Mouse (Mus musculus): ENCODE measurements around the gene Tmem170. TPM values are rescaled to one million over a fixed set of nuclear protein-coding genes. Genes with fewer than 3 reads are reported as not detected.

Gene Tmem170
- polyA plus RNA-seq, 1 experiment from 2014 or later: 7.7 TPM

DNA sequence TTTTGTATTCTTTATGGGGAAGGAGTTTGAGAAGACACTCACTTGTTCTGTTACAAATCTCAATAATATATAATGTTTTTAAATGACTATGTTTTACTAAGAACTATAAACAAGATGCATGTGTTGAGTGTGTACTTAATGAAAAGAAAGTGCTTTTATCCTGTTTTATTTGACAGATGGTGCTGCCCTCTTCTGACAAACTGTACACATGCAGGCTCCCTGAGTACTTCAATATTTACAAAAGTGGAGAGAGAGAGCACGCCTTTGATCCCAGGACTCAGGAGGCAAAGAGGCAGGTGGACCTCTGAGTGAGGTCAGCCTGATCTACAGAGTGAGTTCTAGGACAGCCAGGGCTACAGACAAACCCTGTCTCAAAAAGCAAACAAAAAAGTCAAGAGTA is 41.0 kb downstream of the Tmem170 start:
- DNase-seq (ENCODE audit: low spot score): no peak
- H3K4me2 ChIP-seq (ENCODE audit: low read depth, severe bottlenecking): no peak overlapping the region
- WGBS: 72% methylated on average over 1 of the region's 1 CpGs

DNA sequence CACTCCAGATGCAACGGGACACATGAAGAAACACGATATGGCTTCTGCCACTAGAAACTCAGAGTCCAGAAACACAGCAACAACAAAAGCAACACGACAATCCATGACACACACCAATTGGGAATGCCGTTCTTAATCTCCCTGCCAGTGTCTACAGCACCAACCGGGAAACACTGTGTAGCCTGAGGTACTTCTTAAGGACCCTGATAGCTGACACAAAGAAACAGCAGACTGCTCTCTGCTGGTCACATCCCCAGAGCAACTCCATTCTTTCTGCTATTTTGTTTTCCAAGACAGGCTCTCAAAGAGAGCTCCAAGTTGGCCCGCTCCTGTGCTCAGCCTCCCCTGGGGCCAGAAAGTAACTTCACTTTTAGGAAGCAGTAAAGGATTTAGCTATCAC is 42.5 kb downstream of the Tmem170 start:
- ATAC-seq (ENCODE audit: insufficient number of reproducible peaks, low FRiP score, low TSS enrichment, low read depth) (no peak), DNase-seq (ENCODE audit: low spot score) (no peak)
- Histone ChIP-seq H3K4me3 (ENCODE audit: low read depth, low read length) (no peak overlapping the region), H3K36me3 (ENCODE audit: control insufficient read depth, insufficient read depth, low read length) (peaks cover 9% of the 10 kb centered on the region; the same call in 1 of the 2 replicates), H3K27me3 (ENCODE audit: control insufficient read depth, insufficient read depth, low read length) (no peaks in the 10 kb centered on the region), H3K9me3 (ENCODE audit: control insufficient read depth, low read length) (no peaks in the 10 kb centered on the region), H3K4me2 (ENCODE audit: low read depth, severe bottlenecking) (no peak overlapping the region), H3K27ac (replicated peaks; ENCODE audit: low read depth, low read length) (no peak overlapping the region), H3K4me1 (ENCODE audit: control insufficient read depth, insufficient read depth, low read length) (no peaks in the 10 kb centered on the region), H3K9ac (ENCODE audit: low read length) (no peak overlapping the region)
- WGBS: 72% methylated on average over 6 of the region's 6 CpGs

More for the DNA sequence above, 41.0 kb downstream of the Tmem170 start:
- ATAC-seq (ENCODE audit: insufficient number of reproducible peaks, low FRiP score, low TSS enrichment, low read depth): no peak
- Histone ChIP-seq H3K9me3 (ENCODE audit: control insufficient read depth, low read length) (no peaks in the 10 kb centered on the region), H3K4me3 (ENCODE audit: low read depth, low read length) (no peak overlapping the region), H3K36me3 (ENCODE audit: control insufficient read depth, insufficient read depth, low read length) (peaks cover 6% of the 10 kb centered on the region; the same call in 1 of the 2 replicates), H3K27ac (replicated peaks; ENCODE audit: low read depth, low read length) (no peak overlapping the region), H3K4me1 (ENCODE audit: control insufficient read depth, insufficient read depth, low read length) (no peaks in the 10 kb centered on the region), H3K9ac (ENCODE audit: low read length) (no peak overlapping the region), H3K27me3 (ENCODE audit: control insufficient read depth, insufficient read depth, low read length) (no peaks in the 10 kb centered on the region)

DNA sequence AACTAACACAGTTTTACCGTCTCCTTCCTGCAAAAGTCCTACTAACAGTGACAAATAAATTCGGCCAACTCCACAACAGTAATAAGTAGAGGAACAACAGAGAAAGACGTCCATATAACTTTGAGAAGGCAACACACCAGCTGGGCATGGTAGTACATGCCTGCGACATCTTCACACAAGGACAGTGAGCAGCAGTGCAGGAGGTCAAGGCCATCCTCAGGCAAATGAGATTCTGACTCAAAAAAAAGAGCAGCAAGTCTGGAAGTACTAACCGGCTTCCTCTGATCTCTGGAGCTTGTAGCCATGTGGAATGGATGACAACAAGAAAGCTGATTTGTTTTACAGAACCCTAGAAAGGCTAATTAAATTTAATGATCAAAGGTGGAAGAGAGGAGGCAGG is 43.6 kb downstream of the Tmem170 start:
- DNase-seq (ENCODE audit: low spot score) (no peak), ATAC-seq (ENCODE audit: insufficient number of reproducible peaks, low FRiP score, low TSS enrichment, low read depth) (no peak)
- Histone ChIP-seq H3K27ac (replicated peaks; ENCODE audit: low read depth, low read length) (no peak overlapping the region), H3K27me3 (ENCODE audit: control insufficient read depth, insufficient read depth, low read length) (no peaks in the 10 kb centered on the region), H3K4me1 (ENCODE audit: control insufficient read depth, insufficient read depth, low read length) (no peaks in the 10 kb centered on the region), H3K4me2 (ENCODE audit: low read depth, severe bottlenecking) (no peak overlapping the region), H3K9ac (ENCODE audit: low read length) (no peak overlapping the region), H3K36me3 (ENCODE audit: control insufficient read depth, insufficient read depth, low read length) (peaks cover 5% of the 10 kb centered on the region; the same call in 1 of the 2 replicates), H3K4me3 (ENCODE audit: low read depth, low read length) (no peak overlapping the region), H3K9me3 (ENCODE audit: control insufficient read depth, low read length) (no peaks in the 10 kb centered on the region)
- 52% methylated on average over 5 of the region's 5 CpGs for WGBS

DNA sequence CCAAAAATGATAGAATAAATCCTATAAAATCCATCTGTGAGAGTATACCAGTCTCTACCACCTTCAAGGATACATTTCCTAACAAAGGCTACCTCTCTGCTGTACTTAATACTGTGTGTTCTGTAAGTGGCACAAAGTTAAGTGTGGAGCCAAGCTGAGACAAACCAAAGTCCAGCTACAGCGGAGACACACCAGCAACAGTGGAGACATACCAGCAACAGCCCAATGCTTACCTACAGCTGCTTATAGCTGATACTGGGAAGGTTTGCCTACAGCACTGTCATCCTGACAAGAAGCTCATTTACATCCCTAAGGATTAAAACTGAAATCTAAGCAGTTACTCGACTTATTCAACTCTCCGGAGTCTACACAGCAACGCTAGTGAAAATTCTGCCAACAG is 44.6 kb downstream of the Tmem170 start:
- Histone ChIP-seq H3K9ac (ENCODE audit: low read length) (no peak overlapping the region), H3K4me1 (ENCODE audit: control insufficient read depth, insufficient read depth, low read length) (no peaks in the 10 kb centered on the region), H3K4me2 (ENCODE audit: low read depth, severe bottlenecking) (no peak overlapping the region), H3K9me3 (ENCODE audit: control insufficient read depth, low read length) (no peaks in the 10 kb centered on the region), H3K4me3 (ENCODE audit: low read depth, low read length) (no peak overlapping the region), H3K36me3 (ENCODE audit: control insufficient read depth, insufficient read depth, low read length) (peaks cover 5% of the 10 kb centered on the region; the same call in 1 of the 2 replicates), H3K27me3 (ENCODE audit: control insufficient read depth, insufficient read depth, low read length) (no peaks in the 10 kb centered on the region), H3K27ac (replicated peaks; ENCODE audit: low read depth, low read length) (no peak overlapping the region)
- DNase-seq (ENCODE audit: low spot score): no peak
- ATAC-seq (ENCODE audit: insufficient number of reproducible peaks, low FRiP score, low TSS enrichment, low read depth): no peak
- 84% methylated on average over 4 of the region's 4 CpGs for WGBS

DNA sequence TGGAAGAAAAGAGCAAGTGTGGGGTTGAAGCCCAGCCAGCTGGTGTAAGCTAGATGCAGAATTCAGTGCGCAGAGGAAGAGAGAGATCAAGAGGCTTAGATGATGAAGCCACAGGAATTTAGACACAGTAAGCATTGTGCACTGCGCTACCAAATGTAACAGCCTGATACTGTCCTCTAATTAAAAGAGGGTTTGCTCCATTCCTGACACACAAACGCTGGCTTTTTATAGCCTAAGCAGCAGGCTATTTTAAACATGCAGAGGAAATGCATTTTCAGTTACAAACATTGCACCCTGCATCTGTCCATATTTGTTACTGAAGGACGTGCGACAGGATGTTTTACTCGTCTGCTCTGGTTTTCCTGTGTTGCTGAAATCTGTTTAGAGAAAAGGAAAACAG is 48.0 kb downstream of the Tmem170 start:
- no peak overlapping the region for H3K4me3 ChIP-seq (ENCODE audit: low read depth, low read length)
- H3K27me3 ChIP-seq (ENCODE audit: control insufficient read depth, insufficient read depth, low read length): no peaks in the 10 kb centered on the region
- H3K9me3 ChIP-seq (ENCODE audit: control insufficient read depth, low read length): no peaks in the 10 kb centered on the region
- no peak for ATAC-seq (ENCODE audit: insufficient number of reproducible peaks, low FRiP score, low TSS enrichment, low read depth)
- no peak overlapping the region for H3K4me2 ChIP-seq (ENCODE audit: low read depth, severe bottlenecking)
- no peak overlapping the region for H3K9ac ChIP-seq (ENCODE audit: low read length)
- peaks cover 9% of the 10 kb centered on the region; the same call in 1 of the 2 replicates for H3K36me3 ChIP-seq (ENCODE audit: control insufficient read depth, insufficient read depth, low read length)
- H3K4me1 ChIP-seq (ENCODE audit: control insufficient read depth, insufficient read depth, low read length): no peaks in the 10 kb centered on the region
- no peak for DNase-seq (ENCODE audit: low spot score)
- H3K27ac ChIP-seq (replicated peaks; ENCODE audit: low read depth, low read length): no peak overlapping the region
- WGBS: 80% methylated on average over 6 of the region's 6 CpGs

DNA sequence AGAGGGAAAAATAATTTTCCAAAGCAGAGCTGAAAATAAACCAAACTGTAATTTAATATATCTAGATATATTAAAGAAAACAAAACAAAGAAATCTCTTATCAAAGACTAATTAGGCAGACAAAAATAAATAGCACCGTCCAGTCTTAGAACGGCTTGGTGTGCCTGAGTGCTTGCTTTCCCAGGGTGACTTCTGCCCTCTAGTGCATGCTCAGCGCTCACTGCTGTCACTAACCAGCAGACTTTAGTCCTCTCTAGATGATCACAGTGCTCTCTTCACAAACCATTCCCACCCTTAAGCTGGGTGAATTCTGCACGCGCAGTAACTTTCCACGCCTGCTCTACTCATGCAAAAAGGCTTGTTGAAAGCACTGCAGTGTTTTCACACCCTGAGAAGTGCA is 51.3 kb downstream of the Tmem170 start:
- no peak overlapping the region for H3K27ac ChIP-seq (replicated peaks; ENCODE audit: low read depth, low read length)
- H3K27me3 ChIP-seq (ENCODE audit: control insufficient read depth, insufficient read depth, low read length): no peaks in the 10 kb centered on the region
- no peaks in the 10 kb centered on the region for H3K4me1 ChIP-seq (ENCODE audit: control insufficient read depth, insufficient read depth, low read length)
- DNase-seq (ENCODE audit: low spot score) (no peak), ATAC-seq (ENCODE audit: insufficient number of reproducible peaks, low FRiP score, low TSS enrichment, low read depth) (no peak)
- H3K36me3 ChIP-seq (ENCODE audit: control insufficient read depth, insufficient read depth, low read length): peaks cover 11% of the 10 kb centered on the region
- 86% methylated on average over 6 of the region's 6 CpGs for WGBS
- no peaks in the 10 kb centered on the region for H3K9me3 ChIP-seq (ENCODE audit: control insufficient read depth, low read length)
- H3K4me2 ChIP-seq (ENCODE audit: low read depth, severe bottlenecking): no peak overlapping the region
- no peak overlapping the region for H3K4me3 ChIP-seq (ENCODE audit: low read depth, low read length)
- H3K9ac ChIP-seq (ENCODE audit: low read length): no peak overlapping the region

DNA sequence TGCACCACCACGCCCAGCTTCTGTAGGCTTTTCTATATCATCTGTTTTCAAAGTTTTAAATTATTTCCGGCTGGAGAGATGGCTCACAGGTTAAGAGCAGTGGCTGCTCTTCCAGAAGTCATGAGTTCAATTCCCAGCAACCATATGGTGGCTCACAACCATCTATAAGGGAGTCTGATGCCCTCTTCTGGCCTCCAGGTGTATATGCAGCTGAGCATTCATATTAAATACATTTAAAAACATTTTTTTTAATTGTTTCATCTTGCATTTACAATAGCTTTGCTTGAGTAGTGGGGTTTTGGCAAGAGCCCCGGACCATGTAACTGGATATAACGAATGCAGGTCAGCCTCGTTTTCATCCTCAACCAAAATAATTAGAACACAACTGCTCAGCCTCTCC is 52.2 kb downstream of the Tmem170 start:
- Histone ChIP-seq H3K4me2 (ENCODE audit: low read depth, severe bottlenecking) (no peak overlapping the region), H3K4me3 (ENCODE audit: low read depth, low read length) (no peak overlapping the region), H3K27me3 (ENCODE audit: control insufficient read depth, insufficient read depth, low read length) (no peaks in the 10 kb centered on the region), H3K9ac (ENCODE audit: low read length) (no peak overlapping the region), H3K9me3 (ENCODE audit: control insufficient read depth, low read length) (no peaks in the 10 kb centered on the region), H3K27ac (replicated peaks; ENCODE audit: low read depth, low read length) (no peak overlapping the region), H3K4me1 (ENCODE audit: control insufficient read depth, insufficient read depth, low read length) (no peaks in the 10 kb centered on the region), H3K36me3 (ENCODE audit: control insufficient read depth, insufficient read depth, low read length) (peaks cover 13% of the 10 kb centered on the region)
- no peak for DNase-seq (ENCODE audit: low spot score)
- WGBS: 95% methylated on average over 5 of the region's 5 CpGs
- no peak for ATAC-seq (ENCODE audit: insufficient number of reproducible peaks, low FRiP score, low TSS enrichment, low read depth)

DNA sequence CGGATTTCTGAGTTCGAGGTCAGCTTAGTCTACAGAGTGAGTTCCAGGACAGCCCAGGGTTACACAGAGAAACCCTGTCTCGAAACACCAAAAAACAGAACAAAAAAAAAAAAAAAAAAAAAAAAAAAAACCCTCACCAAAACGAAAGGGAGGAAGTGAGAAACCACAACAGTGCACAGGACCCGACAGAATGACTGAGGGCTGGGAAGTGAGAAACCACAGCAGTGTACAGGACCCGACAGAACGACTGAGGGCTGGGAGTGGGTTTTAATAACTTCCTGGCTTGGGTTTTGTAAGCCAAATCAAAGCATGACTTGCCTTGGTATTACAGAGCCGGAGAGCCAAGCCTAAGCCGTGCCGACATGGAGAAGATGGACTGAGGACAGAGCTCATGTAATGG is 55.4 kb downstream of the Tmem170 start:
- H3K4me3 ChIP-seq (ENCODE audit: low read depth, low read length): no peak overlapping the region
- no peaks in the 10 kb centered on the region for H3K9me3 ChIP-seq (ENCODE audit: control insufficient read depth, low read length)
- no peak overlapping the region for H3K9ac ChIP-seq (ENCODE audit: low read length)
- DNase-seq (ENCODE audit: low spot score) (no peak), ATAC-seq (ENCODE audit: insufficient number of reproducible peaks, low FRiP score, low TSS enrichment, low read depth) (no peak)
- WGBS: 89% methylated on average over 10 of the region's 10 CpGs
- H3K27ac ChIP-seq (replicated peaks; ENCODE audit: low read depth, low read length): no peak overlapping the region
- H3K27me3 ChIP-seq (ENCODE audit: control insufficient read depth, insufficient read depth, low read length): no peaks in the 10 kb centered on the region
- H3K4me2 ChIP-seq (ENCODE audit: low read depth, severe bottlenecking): no peak overlapping the region
- no peaks in the 10 kb centered on the region for H3K4me1 ChIP-seq (ENCODE audit: control insufficient read depth, insufficient read depth, low read length)
- peaks cover 10% of the 10 kb centered on the region for H3K36me3 ChIP-seq (ENCODE audit: control insufficient read depth, insufficient read depth, low read length)

DNA sequence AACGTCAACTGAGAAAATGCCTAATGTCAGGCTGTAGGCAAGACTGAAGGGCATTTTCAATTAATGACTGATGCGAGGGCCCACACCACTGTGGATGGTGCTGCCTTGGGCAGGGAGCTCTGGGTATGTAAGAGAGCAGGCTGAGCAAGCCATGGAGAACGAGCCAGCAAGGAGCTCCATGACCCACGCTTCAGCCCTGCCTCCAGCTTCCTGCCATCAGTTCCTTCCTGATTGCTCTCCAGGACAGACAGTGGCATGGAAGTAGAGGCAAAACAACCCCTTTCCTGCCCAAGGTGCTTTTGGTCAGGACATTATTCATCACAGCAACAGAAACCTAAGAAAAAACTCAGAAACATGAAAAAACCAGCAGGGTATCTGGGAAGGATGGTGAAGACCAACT is 55.9 kb downstream of the Tmem170 start:
- H3K4me2 ChIP-seq (ENCODE audit: low read depth, severe bottlenecking): no peak overlapping the region
- H3K9ac ChIP-seq (ENCODE audit: low read length): no peak overlapping the region
- H3K36me3 ChIP-seq (ENCODE audit: control insufficient read depth, insufficient read depth, low read length): peaks cover 10% of the 10 kb centered on the region
- no peak overlapping the region for H3K27ac ChIP-seq (replicated peaks; ENCODE audit: low read depth, low read length)
- ATAC-seq (ENCODE audit: insufficient number of reproducible peaks, low FRiP score, low TSS enrichment, low read depth) (no peak), DNase-seq (ENCODE audit: low spot score) (no peak)
- no peaks in the 10 kb centered on the region for H3K27me3 ChIP-seq (ENCODE audit: control insufficient read depth, insufficient read depth, low read length)
- H3K9me3 ChIP-seq (ENCODE audit: control insufficient read depth, low read length): no peaks in the 10 kb centered on the region
- H3K4me1 ChIP-seq (ENCODE audit: control insufficient read depth, insufficient read depth, low read length): no peaks in the 10 kb centered on the region
- WGBS: 84% methylated on average over 4 of the region's 4 CpGs
- no peak overlapping the region for H3K4me3 ChIP-seq (ENCODE audit: low read depth, low read length)
